Mouse (Mus musculus) cortical plate, adult 2 months (tissue): ENCODE results near the gene Mageb18.

ENCODE experiments used
- CTCF ChIP-seq: fragments of 200-500 bp; IDR thresholded peaks from 2 replicates; pipeline ENCODE4 v1.5.1; 2011; ENCODE audit warnings: mild to moderate bottlenecking, control low read depth, low read length; ENCODE audit not compliant: insufficient read depth; ENCODE audit errors: extremely low read depth
- POLR2A ChIP-seq: fragments of 200-500 bp; IDR thresholded peaks from 2 replicates; pipeline ENCODE4 v1.6.1; 2011; ENCODE audit warnings: mild to moderate bottlenecking, low read length, control low read depth; ENCODE audit not compliant: insufficient read depth; ENCODE audit errors: extremely low read depth

GRCm38 (mm10) chrX:92340906-92341305 lies 258.5 kb downstream of the Mageb18 start:
- no peak for TF ChIP-seq CTCF
- TF ChIP-seq POLR2A, result no peak
